Mouse (Mus musculus) forebrain, embryonic 16.5 days (tissue): ENCODE data around the gene Sfmbt1. TPM values are rescaled to one million over a fixed set of nuclear protein-coding genes. Genes with fewer than 3 reads are reported as not detected.

Source experiments
- ATAC-seq: fragments of 200-750 bp; cut with Nextera tagmentation; 2 replicates; pipeline ENCODE4 v1.8.0; 2017; ENCODE audit warnings: mild to moderate bottlenecking, moderate library complexity
- H3K27ac ChIP-seq: fragments of 300-500 bp; sonication (generic); 2 replicates; pipeline ENCODE4 v1.5.1; 2014; ENCODE audit warnings: low read length, control low read depth
- H3K27me3 ChIP-seq: fragments of 300-500 bp; sonication (generic); replicated peaks from 2 replicates; pipeline ENCODE4 v1.6.1; 2014; ENCODE audit warnings: low read length; ENCODE audit not compliant: control insufficient read depth, insufficient read depth
- H3K36me3 ChIP-seq: fragments of 300-500 bp; sonication (generic); 2 replicates; pipeline ENCODE4 v1.6.1; 2014; ENCODE audit not compliant: control insufficient read depth, insufficient read depth
- H3K4me1 ChIP-seq: fragments of 300-500 bp; sonication (generic); replicated peaks from 2 replicates; pipeline ENCODE4 v1.6.1; 2014; ENCODE audit warnings: low read length; ENCODE audit not compliant: control insufficient read depth, insufficient read depth
- H3K4me2 ChIP-seq: fragments of 300-500 bp; sonication (generic); 2 replicates; pipeline ENCODE4 v1.6.1; 2014; ENCODE audit warnings: mild to moderate bottlenecking, low read length, control low read depth
- H3K4me3 ChIP-seq: fragments of 300-500 bp; sonication (generic); replicated peaks from 2 replicates; pipeline ENCODE4 v1.5.1; 2014; ENCODE audit warnings: mild to moderate bottlenecking, low read length, control low read depth
- H3K9ac ChIP-seq: fragments of 300-500 bp; sonication (generic); replicated peaks from 2 replicates; pipeline ENCODE4 v1.6.1; 2014; ENCODE audit warnings: low read depth, low read length, control low read depth
- H3K9me3 ChIP-seq: fragments of 300-500 bp; sonication (generic); 2 replicates; pipeline ENCODE4 v1.6.1; 2016; ENCODE audit warnings: low read length; ENCODE audit not compliant: control insufficient read depth
- WGBS: fragments of 180-500 bp; shearing (Covaris S2); extraction: QIAGEN DNeasy Blood & Tissue Kit; methylation state at CpG from one replicate; pipeline ENCODE4 v1.1.7; 2014; 5-methylcytosine and 5-hydroxymethylcytosine counted together
- polyA plus RNA-seq: library from polyadenylated mRNA; unstranded; fragments of >200 nt; fragmentation: Nextera tagmentation; extraction: Ambion mirVana; gene quantifications from 2 replicates; pipeline ENCODE4 v1.2.1, GENCODE M21; 2015

Gene Sfmbt1
- polyA plus RNA-seq, 1 experiment from 2014 or later, result 19.9 TPM

DNA sequence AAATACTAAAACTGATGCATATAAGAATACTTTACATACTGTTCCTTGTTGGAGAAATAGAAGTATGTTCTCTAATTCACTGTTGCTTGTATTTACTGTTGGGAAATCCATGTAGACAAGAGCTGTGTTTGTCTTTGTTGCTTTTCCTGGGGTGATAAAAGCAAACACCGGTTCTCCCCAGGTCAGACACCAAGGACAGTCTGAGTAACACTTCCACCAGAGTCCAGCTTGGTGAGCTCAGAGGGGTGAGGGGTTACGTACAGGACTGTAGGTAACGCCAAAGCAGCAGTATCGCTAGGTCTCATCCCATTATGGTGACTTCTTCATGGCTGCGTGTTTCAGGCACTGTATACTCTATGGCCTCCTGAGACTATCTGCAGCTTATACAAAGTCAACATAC lies 20.0 kb downstream of the Sfmbt1 start:
- H3K27ac ChIP-seq, result no peak overlapping the region
- ATAC-seq, result no peak
- no peak overlapping the region for H3K4me2 ChIP-seq
- no peaks in the 10 kb centered on the region for H3K9me3 ChIP-seq
- H3K4me1 ChIP-seq, result no peaks in the 10 kb centered on the region
- no peak overlapping the region for H3K9ac ChIP-seq
- WGBS, result 95% methylated on average over 5 of the region's 5 CpGs
- H3K27me3 ChIP-seq, result no peaks in the 10 kb centered on the region
- H3K36me3 ChIP-seq, result no peaks in the 10 kb centered on the region
- H3K4me3 ChIP-seq, result no peak overlapping the region

DNA sequence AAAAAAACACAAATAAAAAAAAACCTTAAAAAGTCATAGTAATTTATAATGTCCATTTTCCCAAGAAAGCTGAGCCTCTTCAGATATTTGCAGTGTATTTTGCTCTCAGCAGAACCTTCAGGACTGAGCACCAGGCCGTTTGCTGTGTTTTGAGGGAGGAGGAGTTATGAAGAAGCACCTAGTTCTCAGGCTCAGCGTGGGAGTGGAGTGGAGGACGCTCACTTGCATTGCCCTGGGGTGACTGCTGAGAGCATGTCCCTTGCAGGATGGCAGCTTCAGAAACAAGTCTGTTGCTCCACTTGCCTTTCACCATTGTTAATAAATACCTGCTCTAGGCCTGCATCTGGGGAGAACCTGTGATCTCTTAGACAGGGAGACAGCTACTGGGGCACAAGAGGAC lies 21.2 kb downstream of the Sfmbt1 start:
- Histone ChIP-seq H3K9ac (no peak overlapping the region), H3K4me2 (no peak overlapping the region), H3K27ac (no peak overlapping the region), H3K4me3 (no peak overlapping the region), H3K4me1 (no peaks in the 10 kb centered on the region), H3K36me3 (no peaks in the 10 kb centered on the region), H3K9me3 (no peaks in the 10 kb centered on the region), H3K27me3 (no peaks in the 10 kb centered on the region)
- 87% methylated on average over 3 of the region's 3 CpGs for WGBS
- ATAC-seq, result no peak

DNA sequence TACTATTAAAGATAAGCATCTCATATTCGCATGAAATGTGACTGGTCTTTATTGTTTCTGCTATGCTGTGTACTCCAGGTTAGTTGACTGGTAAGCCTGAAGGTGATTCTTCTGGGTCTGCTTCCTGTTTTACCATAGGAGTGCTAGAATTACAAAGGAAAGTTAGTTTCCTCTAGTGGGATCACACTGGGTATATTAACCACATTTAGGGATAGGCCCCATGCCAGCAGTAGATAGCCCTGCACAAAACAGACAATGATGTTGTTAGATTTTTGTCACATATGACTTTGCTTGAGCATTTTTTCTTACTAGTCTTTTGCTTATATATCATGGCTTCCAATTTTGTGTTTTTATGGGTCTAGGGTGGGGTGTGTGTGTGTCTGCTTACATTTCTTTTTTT lies 21.8 kb downstream of the Sfmbt1 start:
- 97% methylated on average over 1 of the region's 1 CpGs for WGBS
- no peak for ATAC-seq

DNA sequence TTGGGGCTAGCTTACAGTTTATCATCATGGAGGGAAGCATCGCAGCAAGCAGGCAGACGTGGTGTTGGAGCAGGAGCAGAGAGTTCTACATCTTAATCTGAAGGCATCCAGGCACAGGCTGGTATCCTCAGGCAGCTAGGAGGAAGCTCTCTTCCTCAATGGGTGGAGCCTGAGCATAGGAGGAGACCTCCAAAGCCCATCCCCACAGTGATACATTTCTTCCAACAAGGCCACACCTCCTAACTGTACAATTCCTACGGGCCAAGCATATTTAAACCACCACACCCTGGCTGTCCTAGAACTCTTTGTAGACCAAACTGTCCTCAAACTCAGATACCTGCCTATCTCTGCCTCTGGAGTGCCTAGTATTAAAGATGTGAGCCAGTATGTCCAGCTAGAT lies 29.2 kb downstream of the Sfmbt1 start:
- no peak for ATAC-seq
- Histone ChIP-seq H3K9me3 (no peaks in the 10 kb centered on the region), H3K36me3 (no peaks in the 10 kb centered on the region), H3K27me3 (no peaks in the 10 kb centered on the region), H3K27ac (no peak overlapping the region), H3K4me3 (no peak overlapping the region), H3K4me2 (no peak overlapping the region), H3K9ac (no peak overlapping the region), H3K4me1 (no peaks in the 10 kb centered on the region)
- WGBS, result 89% methylated on average over 3 of the region's 3 CpGs

More for the DNA sequence above, 21.8 kb downstream of the Sfmbt1 start:
- Histone ChIP-seq H3K36me3 (no peaks in the 10 kb centered on the region), H3K4me3 (no peak overlapping the region), H3K4me2 (no peak overlapping the region), H3K27ac (no peak overlapping the region), H3K9me3 (no peaks in the 10 kb centered on the region), H3K9ac (no peak overlapping the region), H3K27me3 (no peaks in the 10 kb centered on the region), H3K4me1 (no peaks in the 10 kb centered on the region)

DNA sequence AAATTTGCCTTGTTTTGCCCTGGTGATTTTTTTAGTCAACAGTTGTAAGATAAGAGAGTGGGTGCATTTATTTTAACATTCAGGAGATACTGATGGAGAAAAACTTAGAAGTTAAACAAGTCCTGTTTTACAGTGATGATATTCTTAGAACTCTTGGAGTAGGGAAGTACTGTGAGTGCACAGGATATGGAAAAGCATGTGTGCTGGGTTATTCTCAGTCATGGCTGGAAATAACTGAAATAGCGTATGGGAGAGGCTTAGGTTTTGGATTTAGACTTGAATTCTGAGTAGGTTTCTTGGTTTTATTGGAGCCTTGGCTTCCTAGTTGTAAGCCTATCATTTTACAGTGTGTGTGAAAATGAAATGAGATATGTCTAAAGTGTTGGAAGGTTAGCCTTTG lies 31.5 kb downstream of the Sfmbt1 start:
- H3K27me3 ChIP-seq, result no peaks in the 10 kb centered on the region

DNA sequence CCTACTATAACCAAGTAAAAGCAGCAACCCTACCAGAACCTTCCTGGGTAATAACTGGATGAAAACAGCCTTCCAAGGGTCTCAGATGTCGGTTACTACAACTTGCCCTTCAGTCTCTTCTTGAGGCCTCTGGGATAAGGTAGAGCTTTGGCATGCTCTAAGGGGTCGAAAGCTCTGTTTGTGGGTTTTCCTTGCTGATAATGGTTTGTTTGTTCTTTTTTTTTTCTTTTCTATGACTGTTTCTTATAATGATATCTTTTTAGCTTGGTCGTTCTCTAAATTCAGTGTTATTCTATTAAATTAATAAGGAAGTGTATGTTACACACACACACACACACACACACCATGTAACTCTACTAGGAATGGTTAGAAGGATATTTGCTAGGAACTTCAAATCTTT lies 42.6 kb downstream of the Sfmbt1 start:
- H3K4me1 ChIP-seq, result no peaks in the 10 kb centered on the region
- H3K9ac ChIP-seq, result no peak overlapping the region
- no peaks in the 10 kb centered on the region for H3K9me3 ChIP-seq
- no peak overlapping the region for H3K4me2 ChIP-seq
- no peaks in the 10 kb centered on the region for H3K27me3 ChIP-seq
- no peak overlapping the region for H3K27ac ChIP-seq
- ATAC-seq, result no peak
- no peaks in the 10 kb centered on the region for H3K36me3 ChIP-seq
- WGBS, result 95% methylated on average over 3 of the region's 3 CpGs
- no peak overlapping the region for H3K4me3 ChIP-seq

More for the DNA sequence above, 31.5 kb downstream of the Sfmbt1 start:
- Histone ChIP-seq H3K9ac (no peak overlapping the region), H3K4me1 (no peaks in the 10 kb centered on the region), H3K4me3 (no peak overlapping the region), H3K9me3 (no peaks in the 10 kb centered on the region), H3K36me3 (no peaks in the 10 kb centered on the region), H3K27ac (no peak overlapping the region), H3K4me2 (no peak overlapping the region)
- no peak for ATAC-seq
- 94% methylated on average over 1 of the region's 1 CpGs for WGBS

DNA sequence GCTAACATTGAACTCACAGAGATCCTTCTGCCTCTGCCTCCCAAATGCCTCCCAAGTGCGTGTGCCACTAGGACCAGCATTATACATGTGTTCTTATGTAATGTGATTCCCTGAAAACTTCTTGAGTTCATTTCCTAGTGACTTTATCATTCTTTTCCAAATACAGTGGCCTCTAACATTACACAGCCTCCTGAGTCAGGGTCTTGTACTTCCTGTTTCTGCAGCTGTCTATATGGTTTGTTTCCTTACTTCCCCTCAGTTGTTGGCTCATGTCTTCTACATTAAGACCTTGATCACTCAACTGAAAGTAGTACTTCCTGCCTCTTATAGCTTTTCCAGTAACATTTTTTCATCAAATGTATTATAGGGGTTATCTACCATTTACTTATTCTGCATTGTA lies 46.6 kb downstream of the Sfmbt1 start:
- Histone ChIP-seq H3K4me2 (no peak overlapping the region), H3K4me3 (no peak overlapping the region), H3K9ac (no peak overlapping the region), H3K36me3 (no peaks in the 10 kb centered on the region), H3K9me3 (no peaks in the 10 kb centered on the region), H3K27ac (no peak overlapping the region), H3K27me3 (no peaks in the 10 kb centered on the region), H3K4me1 (no peaks in the 10 kb centered on the region)
- 92% methylated on average over 1 of the region's 1 CpGs for WGBS
- no peak for ATAC-seq

DNA sequence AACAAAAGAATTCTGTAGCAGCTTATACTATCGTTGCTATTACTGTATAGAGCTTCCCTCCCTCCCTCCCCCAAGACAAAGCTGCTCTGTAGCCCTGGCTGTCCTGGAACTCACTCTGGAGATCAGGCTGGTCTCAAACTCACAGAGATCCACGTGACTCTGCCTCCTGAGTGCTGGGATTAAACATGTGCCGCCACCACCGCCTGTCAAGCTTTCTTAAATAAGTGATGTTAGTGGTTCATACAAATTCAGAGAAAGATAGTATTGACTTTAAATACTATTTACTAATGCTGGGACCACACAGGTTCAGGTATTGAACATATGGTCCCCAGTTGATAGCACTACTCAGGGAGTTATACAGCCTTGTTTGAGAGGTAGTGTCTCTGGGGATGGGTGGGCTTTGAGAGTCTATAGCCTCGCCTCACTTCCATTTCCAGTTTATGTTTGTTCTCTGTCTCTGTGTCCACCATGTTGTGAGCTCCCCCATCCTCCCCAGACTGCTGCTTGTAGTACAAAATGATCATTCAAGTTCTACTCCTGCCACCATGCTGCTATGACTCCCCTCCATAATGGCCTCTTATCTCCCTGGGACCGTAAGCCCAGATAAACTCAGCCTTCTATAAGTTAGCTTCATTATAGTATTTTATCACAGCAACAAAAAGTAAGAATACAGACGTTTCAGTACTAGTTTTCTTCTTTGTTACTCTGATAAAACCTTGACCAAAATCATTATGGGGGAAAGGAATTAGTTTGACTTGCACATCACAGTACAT lies 47.7 kb downstream of the Sfmbt1 start:
- Histone ChIP-seq H3K4me2 (no peak overlapping the region), H3K4me3 (no peak overlapping the region), H3K36me3 (no peaks in the 10 kb centered on the region), H3K4me1 (no peaks in the 10 kb centered on the region), H3K9me3 (no peaks in the 10 kb centered on the region), H3K27me3 (no peaks in the 10 kb centered on the region), H3K9ac (no peak overlapping the region), H3K27ac (no peak overlapping the region)
- 92% methylated on average over 7 of the region's 7 CpGs for WGBS
- ATAC-seq, result no peak

DNA sequence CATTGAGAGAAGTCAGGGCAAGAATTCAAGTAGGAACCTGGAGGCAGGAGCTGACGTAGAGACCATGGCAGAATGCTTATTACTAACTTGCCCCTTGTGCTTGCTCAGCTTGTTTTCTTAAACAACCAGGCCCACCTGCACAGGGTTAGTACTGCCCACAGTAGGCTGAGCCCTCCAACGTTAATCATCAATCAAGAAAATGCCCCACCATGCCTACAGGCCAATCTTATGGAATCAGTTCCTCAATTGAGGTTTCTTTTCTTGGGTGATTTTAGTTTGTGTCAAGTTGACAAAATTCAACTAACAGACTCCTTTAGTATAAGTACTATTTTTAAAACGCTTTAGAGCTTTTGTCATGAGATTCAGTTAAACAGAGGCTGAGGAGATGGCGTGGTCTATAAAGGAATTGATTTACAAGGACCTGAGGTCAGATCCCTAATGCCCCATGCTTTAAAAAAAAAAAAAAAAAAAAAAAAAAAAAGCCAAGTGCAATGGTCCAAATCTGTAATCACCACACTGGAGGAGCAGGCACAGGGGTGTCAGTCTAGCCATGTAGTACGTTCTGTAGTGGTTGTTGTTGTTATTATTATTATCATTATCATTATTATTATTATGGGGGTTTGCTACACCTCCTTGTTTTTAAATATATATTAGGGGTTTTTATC lies 48.4 kb downstream of the Sfmbt1 start:
- ATAC-seq, result no peak
- no peak overlapping the region for H3K9ac ChIP-seq
- H3K36me3 ChIP-seq, result 0 out of 2 replicates have a peak, but pooled peaks cover 1% of the 10 kb centered on the region
- H3K27me3 ChIP-seq, result no peaks in the 10 kb centered on the region
- 83% methylated on average over 5 of the region's 5 CpGs for WGBS
- H3K4me2 ChIP-seq, result no peak overlapping the region
- no peaks in the 10 kb centered on the region for H3K9me3 ChIP-seq
- no peaks in the 10 kb centered on the region for H3K4me1 ChIP-seq
- no peak overlapping the region for H3K27ac ChIP-seq
- H3K4me3 ChIP-seq, result no peak overlapping the region
